Comparison of ENCODE assay signal across 8 mouse cellular contexts in the genomic region with DNA sequence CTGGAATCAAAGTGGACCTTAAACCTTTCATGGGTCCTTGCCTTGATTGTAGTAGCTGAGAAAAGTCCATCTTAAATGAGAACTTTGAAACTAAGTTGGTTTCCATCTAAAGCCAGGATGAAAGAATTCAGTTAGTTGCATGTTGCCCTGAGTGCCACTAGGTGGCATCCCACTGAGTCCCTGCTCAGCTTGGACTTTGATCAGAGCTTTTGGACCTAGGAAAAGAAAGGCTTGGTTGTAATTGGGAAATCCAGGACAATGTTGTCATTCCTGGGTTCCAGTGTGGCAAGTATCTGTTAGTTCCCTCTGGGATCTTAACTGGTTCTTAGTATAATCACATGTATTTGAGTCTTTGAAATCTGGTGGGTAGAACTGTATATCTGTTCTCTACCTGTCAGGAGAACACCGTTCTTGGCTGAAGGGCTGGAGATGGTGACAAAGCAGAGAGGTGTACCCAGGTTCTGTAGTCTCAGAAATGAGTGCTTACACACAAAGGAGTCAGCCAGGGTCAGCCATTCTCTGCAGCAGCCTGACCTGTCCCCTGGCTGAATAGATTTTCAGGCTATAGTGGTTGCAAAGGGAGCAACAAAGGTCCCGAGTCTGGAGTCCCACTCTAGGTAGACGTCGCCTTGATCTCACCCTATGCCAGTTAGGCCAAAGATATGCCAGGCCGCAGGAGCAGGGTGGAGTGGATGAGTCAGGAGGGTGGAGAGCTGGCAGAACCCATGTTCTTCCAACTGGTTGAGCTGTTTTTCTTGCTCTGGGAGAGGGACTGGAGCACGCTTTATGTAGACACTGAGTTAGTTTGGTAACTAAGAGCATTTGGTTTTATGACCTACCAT. TPM values are rescaled to one million over a fixed set of nuclear protein-coding genes. Genes with fewer than 3 reads are reported as not detected.
DNase-seq lines count a peak whose midpoint lies in the region; ATAC-seq lines count a peak whose summit lies in the region.

No protein-coding gene starts in this region.

- DNase-seq in frontal cortex, postnatal 25 days (ENCODE audit: low spot score in 2 of 2) = no peak
- peak; percentile 40 for DNase-seq in 416B (ENCODE audit: low read depth)
- peak; percentile 20 for DNase-seq in adrenal gland, postnatal 25 days
- peak; percentile 15 for DNase-seq in heart, postnatal 4 days
- DNase-seq in right cerebral cortex, adult 18-20 months = no peak
- no peak for DNase-seq in ovary, postnatal 10 days (ENCODE audit: low spot score)

- ATAC-seq in frontal cortex, adult (ENCODE audit: low TSS enrichment) = 0 out of 2 replicates have a peak, but pooled peaks have one; percentile 70
- ATAC-seq in megakaryocyte progenitor cell, adult 5-6 weeks (replicated peaks; ENCODE audit: poor library complexity) = peak; percentile 79

RNA-seq across cellular contexts. Expression of a gene that starts 10.8 kb away (rescaled TPM):
- total RNA-seq in adrenal gland, postnatal 25 days (2021) = 42.9 and 50.9 TPM in 2 replicates
- 10 to 100 TPM; 36.3 to 36.9 TPM for total RNA-seq in heart, postnatal 4 days (2021)
- 73.1 and 84.3 TPM in 2 replicates for total RNA-seq in megakaryocyte progenitor cell, adult 5-6 weeks (2015)
- 99.3 and 118 TPM in 2 replicates for total RNA-seq in megakaryocyte progenitor cell, adult 5-6 weeks (2017)

RNA-seq across cellular contexts. Expression of a gene that starts 10.8 kb away (rescaled TPM):
- 77.8 and 87.8 TPM in 2 replicates for total RNA-seq in adrenal gland, postnatal 25 days (2021)
- 10 to 100 TPM; 53.4 to 54.4 TPM for total RNA-seq in heart, postnatal 4 days (2021)
- 48.4 and 58.5 TPM in 2 replicates for total RNA-seq in megakaryocyte progenitor cell, adult 5-6 weeks (2015)
- 46.8 and 48.4 TPM in 2 replicates for total RNA-seq in megakaryocyte progenitor cell, adult 5-6 weeks (2017)

RNA-seq across cellular contexts. Expression of a gene that starts 27.0 kb away (rescaled TPM):
- 11.4 and 15.0 TPM in 2 replicates for total RNA-seq in adrenal gland, postnatal 25 days (2021)
- total RNA-seq in heart, postnatal 4 days (2021) = 10 to 100 TPM; 32.8 to 39.7 TPM
- not detected in 2 replicates for total RNA-seq in megakaryocyte progenitor cell, adult 5-6 weeks (2015)
- total RNA-seq in megakaryocyte progenitor cell, adult 5-6 weeks (2017) = not detected in 2 replicates

Comparison
In these comparisons a context has a peak if more than half of its experiments do, and no peak if none do; other contexts are left out.
1. DNase-seq: peak in 416B (single experiment), adrenal gland, postnatal 25 days (single experiment) and heart, postnatal 4 days (single experiment); none in frontal cortex, postnatal 25 days (0 of 2), right cerebral cortex, adult 18-20 months (single experiment) and ovary, postnatal 10 days (single experiment).
2. RNA of a gene that starts 27.0 kb away (total RNA-seq): 32.8 to 39.7 TPM in heart, postnatal 4 days and 11.4 to 15.0 TPM in adrenal gland, postnatal 25 days; not detected in megakaryocyte progenitor cell, adult 5-6 weeks; every median in the first group is over 10 times any median in the second.